Mouse (Mus musculus): ENCODE measurements around the gene Gm10134.
"Not testable (repeated sequence)": the region's sequence is repeated elsewhere in the genome, so short reads cannot be mapped to it uniquely, and the experiment has no call there.

Gm10134 gene

GRCm38 (mm10) chr2:28505795-28506194 lies at the start of gene Gm10134:
Gene Gm10134, plus strand, starts transcription at chr2:28506095.
- no peak for DNase-seq (ENCODE audit: low read depth)

- no peak for DNase-seq (ENCODE audit: low read depth)
These were observed 49.3 kb upstream of the Gm10134 start for GRCm38 (mm10) chr2:28456616-28457015.

GRCm38 (mm10) chr2:28463919-28464318 lies 42.0 kb upstream of the Gm10134 start:
- peak; percentile 3 for DNase-seq (ENCODE audit: low read depth)

GRCm38 (mm10) chr2:28464919-28465318 lies 41.0 kb upstream of the Gm10134 start:
- no peak for DNase-seq (ENCODE audit: low read depth)

- peak; percentile 72 for DNase-seq (ENCODE audit: low read depth)
These were observed 39.9 kb upstream of the Gm10134 start, which contains the start of gene 1700007K13Rik for GRCm38 (mm10) chr2:28465836-28466518. Gene 1700007K13Rik, minus strand, starts transcription at chr2:28466332.

- peak; percentile 56 for DNase-seq (ENCODE audit: low read depth)
These were observed 37.9 kb upstream of the Gm10134 start, which contains the start of gene Mrps2 for GRCm38 (mm10) chr2:28467860-28468485. Gene Mrps2, plus strand, starts transcription at chr2:28468066.

GRCm38 (mm10) chr2:28468486-28469225 lies 37.2 kb upstream of the Gm10134 start:
- no peak for DNase-seq (ENCODE audit: low read depth)

- no peak for DNase-seq (ENCODE audit: low read depth)
These were observed 36.4 kb upstream of the Gm10134 start for GRCm38 (mm10) chr2:28469461-28469860.

GRCm38 (mm10) chr2:28470591-28470990 lies 35.3 kb upstream of the Gm10134 start:
- no peak for DNase-seq (ENCODE audit: low read depth)

GRCm38 (mm10) chr2:28472011-28472410 lies 33.9 kb upstream of the Gm10134 start:
- DNase-seq (ENCODE audit: low read depth): not testable (repeated sequence)

GRCm38 (mm10) chr2:28477993-28478392 lies 27.9 kb upstream of the Gm10134 start:
- not testable (repeated sequence) for DNase-seq (ENCODE audit: low read depth)

GRCm38 (mm10) chr2:28479208-28480204 lies 26.4 kb upstream of the Gm10134 start:
- no peak for DNase-seq (ENCODE audit: low read depth)

GRCm38 (mm10) chr2:28483861-28484260 lies 22.0 kb upstream of the Gm10134 start:
- no peak for DNase-seq (ENCODE audit: low read depth)

- no peak for DNase-seq (ENCODE audit: low read depth)
These were observed 11.4 kb upstream of the Gm10134 start for GRCm38 (mm10) chr2:28494521-28494920.

- DNase-seq (ENCODE audit: low read depth): no peak
These were observed 10.6 kb upstream of the Gm10134 start for GRCm38 (mm10) chr2:28495207-28495756.

- DNase-seq (ENCODE audit: low read depth): no peak
These were observed 9.9 kb upstream of the Gm10134 start for GRCm38 (mm10) chr2:28495801-28496595.

GRCm38 (mm10) chr2:28496671-28497070 lies 9.2 kb upstream of the Gm10134 start, which contains the start of gene Gbgt1:
Gene Gbgt1, plus strand, starts transcription at chr2:28496891.
- DNase-seq (ENCODE audit: low read depth): no peak

- no peak for DNase-seq (ENCODE audit: low read depth)
These were observed 8.3 kb upstream of the Gm10134 start for GRCm38 (mm10) chr2:28497561-28497960.

- DNase-seq (ENCODE audit: low read depth): no peak
These were observed 7.5 kb upstream of the Gm10134 start for GRCm38 (mm10) chr2:28498431-28498830.

GRCm38 (mm10) chr2:28502987-28503386 lies 2.9 kb upstream of the Gm10134 start:
- no peak for DNase-seq (ENCODE audit: low read depth)

Measured in fibroblast of lung, adult 2 months (primary cell).